Mouse (Mus musculus) embryonic facial prominence, embryonic 15.5 days (tissue): ENCODE measurements around the gene 1700018B08Rik. TPM values are rescaled to one million over a fixed set of nuclear protein-coding genes. Genes with fewer than 3 reads are reported as not detected.

Source experiments
- ATAC-seq: fragments of 200-750 bp; cut with Nextera tagmentation; 2 replicates; pipeline ENCODE4 v1.8.0; 2017; ENCODE audit warnings: low read depth, moderate TSS enrichment; ENCODE audit not compliant: insufficient number of reproducible peaks, low FRiP score, low TSS enrichment
- H3K27ac ChIP-seq: fragments of 300-500 bp; sonication (generic); replicated peaks from 2 replicates; pipeline ENCODE4 v1.5.1; 2015; ENCODE audit warnings: mild to moderate bottlenecking, inconsistent platforms
- H3K27me3 ChIP-seq: fragments of 300-500 bp; sonication (generic); 2 replicates; pipeline ENCODE4 v1.6.1; 2015; ENCODE audit warnings: inconsistent platforms
- H3K36me3 ChIP-seq: fragments of 300-500 bp; sonication (generic); 2 replicates; pipeline ENCODE4 v1.6.1; 2015; ENCODE audit warnings: mild to moderate bottlenecking, inconsistent platforms
- H3K4me1 ChIP-seq: fragments of 300-500 bp; sonication (generic); 2 replicates; pipeline ENCODE4 v1.6.1; 2015; ENCODE audit warnings: inconsistent platforms
- H3K4me2 ChIP-seq: fragments of 300-500 bp; sonication (generic); replicated peaks from 2 replicates; pipeline ENCODE4 v1.6.1; 2015; ENCODE audit warnings: mild to moderate bottlenecking, inconsistent platforms
- H3K4me3 ChIP-seq: fragments of 300-500 bp; sonication (generic); replicated peaks from 2 replicates; pipeline ENCODE4 v1.5.1; 2015; ENCODE audit warnings: mild to moderate bottlenecking, inconsistent platforms
- H3K9ac ChIP-seq: fragments of 300-500 bp; sonication (generic); 2 replicates; pipeline ENCODE4 v1.6.1; 2015; ENCODE audit warnings: inconsistent platforms
- H3K9me3 ChIP-seq: fragments of 300-500 bp; sonication (generic); replicated peaks from 2 replicates; pipeline ENCODE4 v1.6.1; 2016; ENCODE audit warnings: inconsistent platforms
- WGBS: fragments of 180-500 bp; shearing (Covaris S2); methylation state at CpG from one replicate; pipeline ENCODE4 v1.1.7; 2015; 5-methylcytosine and 5-hydroxymethylcytosine counted together
- polyA plus RNA-seq: library from polyadenylated mRNA; unstranded; fragments of >200 nt; fragmentation: Nextera tagmentation; extraction: Ambion mirVana; gene quantifications from 2 replicates; pipeline ENCODE4 v1.2.1, GENCODE M21; 2015

Gene 1700018B08Rik
- not detected in 2 replicates for polyA plus RNA-seq

GRCm38 (mm10) chr8:121544276-121544785, at the start of gene 1700018B08Rik:
1700018B08Rik (minus strand) TSS chr8:121544320.
- no peak within 1 kb of the TSS for H3K4me3 ChIP-seq

GRCm38 (mm10) chr8:121593293-121593692, 49.2 kb upstream of the 1700018B08Rik start:
- H3K36me3 ChIP-seq: peaks cover 42% of the 10 kb centered on the region
- no peak overlapping the region for H3K9ac ChIP-seq
- H3K4me1 ChIP-seq: peaks cover 30% of the 10 kb centered on the region
- no peaks in the 10 kb centered on the region for H3K9me3 ChIP-seq
- ATAC-seq: no peak
- no peaks in the 10 kb centered on the region for H3K27me3 ChIP-seq
- 90% methylated on average over 5 of the region's 5 CpGs for whole genome bisulfite sequencing
- no peak overlapping the region for H3K27ac ChIP-seq
- H3K4me2 ChIP-seq: no peak overlapping the region
- H3K4me3 ChIP-seq: no peak overlapping the region

More at GRCm38 (mm10) chr8:121544276-121544785, at the start of gene 1700018B08Rik:
- ATAC-seq: no peak
- Histone ChIP-seq H3K9ac (no peak within 1 kb of the TSS), H3K27ac (no peak within 1 kb of the TSS), H3K36me3 (no peaks in the 10 kb centered on the region), H3K9me3 (no peaks in the 10 kb centered on the region), H3K27me3 (peaks cover 10% of the 10 kb centered on the region; the same call in 1 of the 2 replicates), H3K4me1 (no peaks in the 10 kb centered on the region), H3K4me2 (no peak within 1 kb of the TSS)
- 80% methylated on average over 12 of the region's 12 CpGs for WGBS

GRCm38 (mm10) chr8:121591178-121592066, 47.3 kb upstream of the 1700018B08Rik start:
- Histone ChIP-seq H3K36me3 (peaks cover 27% of the 10 kb centered on the region), H3K4me2 (peak overlapping the region; percentile 88), H3K4me3 (peak overlapping the region; percentile 93), H3K9me3 (no peaks in the 10 kb centered on the region), H3K27me3 (no peaks in the 10 kb centered on the region), H3K4me1 (peaks cover 30% of the 10 kb centered on the region), H3K27ac (peak overlapping the region; percentile 75), H3K9ac (peak overlapping the region; percentile 75)
- WGBS: 11% methylated on average over 20 of the region's 20 CpGs
- no peak for ATAC-seq

- peak within 1 kb of the TSS; percentile 93 for H3K4me3 ChIP-seq
- H3K27me3 ChIP-seq: no peaks in the 10 kb centered on the region
- peak within 1 kb of the TSS; percentile 75 for H3K27ac ChIP-seq
- H3K9ac ChIP-seq: peak within 1 kb of the TSS; percentile 75
- H3K36me3 ChIP-seq: peaks cover 19% of the 10 kb centered on the region
- H3K4me1 ChIP-seq: peaks cover 30% of the 10 kb centered on the region
- peak; percentile 82 for ATAC-seq
- peak within 1 kb of the TSS; percentile 88 for H3K4me2 ChIP-seq
- under 1% methylated on average over 92 of the region's 94 CpGs for WGBS
- no peaks in the 10 kb centered on the region for H3K9me3 ChIP-seq
Measured at GRCm38 (mm10) chr8:121590203-121591177, 46.4 kb upstream of the 1700018B08Rik start, which contains the start of gene Map1lc3b. Map1lc3b (plus strand) TSS chr8:121590361.

GRCm38 (mm10) chr8:121589205-121589726, 45.1 kb upstream of the 1700018B08Rik start:
- no peaks in the 10 kb centered on the region for H3K27me3 ChIP-seq
- 34% methylated on average over 2 of the region's 2 CpGs for WGBS
- H3K9me3 ChIP-seq: no peaks in the 10 kb centered on the region
- H3K4me1 ChIP-seq: peaks cover 36% of the 10 kb centered on the region
- ATAC-seq: no peak
- H3K4me2 ChIP-seq: no peak overlapping the region
- H3K27ac ChIP-seq: no peak overlapping the region
- H3K36me3 ChIP-seq: peaks cover 8% of the 10 kb centered on the region
- H3K9ac ChIP-seq: no peak overlapping the region
- no peak overlapping the region for H3K4me3 ChIP-seq

- no peak overlapping the region for H3K9ac ChIP-seq
- WGBS: 88% methylated on average over 4 of the region's 4 CpGs
- H3K36me3 ChIP-seq: 0 out of 2 replicates have a peak, but pooled peaks cover 4% of the 10 kb centered on the region
- H3K4me3 ChIP-seq: no peak overlapping the region
- H3K4me2 ChIP-seq: no peak overlapping the region
- no peak overlapping the region for H3K27ac ChIP-seq
- no peaks in the 10 kb centered on the region for H3K27me3 ChIP-seq
- ATAC-seq: no peak
- no peaks in the 10 kb centered on the region for H3K9me3 ChIP-seq
- H3K4me1 ChIP-seq: peaks cover 37% of the 10 kb centered on the region
Measured at GRCm38 (mm10) chr8:121588750-121589149, 44.6 kb upstream of the 1700018B08Rik start.

GRCm38 (mm10) chr8:121585159-121585825, 41.2 kb upstream of the 1700018B08Rik start:
- 1% methylated on average over 47 of the region's 47 CpGs for WGBS
- peak overlapping the region; percentile 75 for H3K9ac ChIP-seq
- H3K9me3 ChIP-seq: no peaks in the 10 kb centered on the region
- peaks cover 11% of the 10 kb centered on the region for H3K4me1 ChIP-seq
- no peaks in the 10 kb centered on the region for H3K27me3 ChIP-seq
- peak overlapping the region; percentile 70 for H3K4me3 ChIP-seq
- H3K4me2 ChIP-seq: peak overlapping the region; percentile 72
- peak overlapping the region; percentile 79 for H3K27ac ChIP-seq
- no peaks in the 10 kb centered on the region for H3K36me3 ChIP-seq
- ATAC-seq: peak; percentile 97

GRCm38 (mm10) chr8:121584730-121585129, 40.6 kb upstream of the 1700018B08Rik start:
- Histone ChIP-seq H3K9ac (no peak overlapping the region; the same call in 1 of the 2 replicates), H3K4me3 (peak overlapping the region; percentile 70), H3K9me3 (no peaks in the 10 kb centered on the region), H3K27ac (no peak overlapping the region), H3K27me3 (no peaks in the 10 kb centered on the region), H3K4me1 (peaks cover 7% of the 10 kb centered on the region), H3K4me2 (peak overlapping the region; percentile 72), H3K36me3 (no peaks in the 10 kb centered on the region)
- WGBS: 43% methylated on average over 13 of the region's 13 CpGs
- no peak for ATAC-seq

- Histone ChIP-seq H3K4me1 (peaks cover 7% of the 10 kb centered on the region), H3K4me3 (no peak overlapping the region), H3K27me3 (no peaks in the 10 kb centered on the region), H3K4me2 (no peak overlapping the region), H3K36me3 (no peaks in the 10 kb centered on the region), H3K27ac (no peak overlapping the region), H3K9me3 (no peaks in the 10 kb centered on the region), H3K9ac (no peak overlapping the region)
- WGBS: 41% methylated on average over 8 of the region's 8 CpGs
- no peak for ATAC-seq
Measured at GRCm38 (mm10) chr8:121583653-121584052, 39.5 kb upstream of the 1700018B08Rik start.

GRCm38 (mm10) chr8:121580465-121580864, 36.3 kb upstream of the 1700018B08Rik start:
- H3K4me3 ChIP-seq: no peak overlapping the region
- ATAC-seq: no peak
- H3K36me3 ChIP-seq: no peaks in the 10 kb centered on the region
- peaks cover 24% of the 10 kb centered on the region for H3K4me1 ChIP-seq
- no peaks in the 10 kb centered on the region for H3K9me3 ChIP-seq
- WGBS: 24% methylated on average over 9 of the region's 9 CpGs
- no peaks in the 10 kb centered on the region for H3K27me3 ChIP-seq
- 0 out of 2 replicates have a peak overlapping the region, but pooled peaks have one; percentile 24 for H3K27ac ChIP-seq
- H3K4me2 ChIP-seq: no peak overlapping the region
- no peak overlapping the region for H3K9ac ChIP-seq
